Comparison of ENCODE assay signal across 10 mouse cellular contexts in genomic region chr4:143300113-143300688, GRCm38 (mm10). TPM values are rescaled to one million over a fixed set of nuclear protein-coding genes. Genes with fewer than 3 reads are reported as not detected.
DNase-seq lines count a peak whose midpoint lies in the region; ATAC-seq and TF ChIP-seq lines count a peak whose summit lies in the region.
"Had no signal": no experiment of that assay in that cellular context is flagged by ENCODE, and none has a peak within 500 bp of the region (broad histone marks: within the 10 kb centered on the region; RNA-seq: fewer than 3 reads in every experiment).

No protein-coding gene starts in this region.

- WGBS in heart, embryonic 11.5 days (ENCODE audit: insufficient replicate concordance): 6% methylated on average over 10 of the region's 12 CpGs
- whole genome bisulfite sequencing in forebrain, embryonic 14.5 days: 9% methylated on average over 12 of the region's 12 CpGs
- WGBS in limb, embryonic 14.5 days: 4% methylated on average over 12 of the region's 12 CpGs

- no peak overlapping the region for H3K27ac ChIP-seq in heart, embryonic 11.5 days (ENCODE audit: low read depth, low read length)
- no peak overlapping the region for H3K27ac ChIP-seq in forebrain, embryonic 14.5 days (ENCODE audit: low read depth, low read length)
- H3K27ac ChIP-seq in limb, embryonic 14.5 days (replicated peaks; ENCODE audit: low read depth, low read length): no peak overlapping the region
- H3K27ac ChIP-seq: liver, embryonic 12.5 days had no signal

- peak overlapping the region; percentile 55 for H3K4me3 ChIP-seq in heart, embryonic 11.5 days (ENCODE audit: low read depth, low read length)
- H3K4me3 ChIP-seq in E14TG2a.4 (replicated peaks; ENCODE audit: low read length): peak overlapping the region; percentile 75
- H3K4me3 ChIP-seq in forebrain, embryonic 14.5 days (ENCODE audit: low read depth, low read length): peak overlapping the region; percentile 36
- peak overlapping the region; percentile 52 for H3K4me3 ChIP-seq in limb, embryonic 14.5 days (replicated peaks; ENCODE audit: low read length)

- no peak for ATAC-seq in heart, embryonic 11.5 days (replicated peaks; ENCODE audit: insufficient number of reproducible peaks, low FRiP score, low TSS enrichment)
- ATAC-seq in forebrain, embryonic 14.5 days: no peak
- no peak for ATAC-seq in limb, embryonic 14.5 days (ENCODE audit: low FRiP score, low read depth)
- ATAC-seq: liver, embryonic 12.5 days had no signal

- peaks cover 19% of the 10 kb centered on the region for H3K27me3 ChIP-seq in heart, embryonic 11.5 days (ENCODE audit: control insufficient read depth, insufficient read depth, low read length)
- peaks cover 14% of the 10 kb centered on the region; the same call in 1 of the 2 replicates for H3K27me3 ChIP-seq in E14TG2a.4 (ENCODE audit: insufficient read depth, low read length)
- H3K27me3 ChIP-seq in forebrain, embryonic 14.5 days (replicated peaks; ENCODE audit: control insufficient read depth, insufficient read depth, low read length): no peaks in the 10 kb centered on the region
- no peaks in the 10 kb centered on the region for H3K27me3 ChIP-seq in limb, embryonic 14.5 days (ENCODE audit: control insufficient read depth, insufficient read depth, low read length)

- peaks cover 20% of the 10 kb centered on the region for H3K4me1 ChIP-seq in heart, embryonic 11.5 days (ENCODE audit: control insufficient read depth, insufficient read depth, low read length)
- H3K4me1 ChIP-seq in E14TG2a.4 (replicated peaks; ENCODE audit: low read depth, low read length): peaks cover 88% of the 10 kb centered on the region
- peaks cover 18% of the 10 kb centered on the region for H3K4me1 ChIP-seq in forebrain, embryonic 14.5 days (ENCODE audit: control insufficient read depth, insufficient read depth, low read length)
- peaks cover 43% of the 10 kb centered on the region for H3K4me1 ChIP-seq in limb, embryonic 14.5 days (ENCODE audit: control insufficient read depth, insufficient read depth, low read length)

- peak overlapping the region; percentile 59; the same call in 1 of the 2 replicates for H3K9ac ChIP-seq in heart, embryonic 11.5 days (ENCODE audit: low read depth, low read length)
- peak overlapping the region; percentile 58; the same call in 1 of the 2 replicates for H3K9ac ChIP-seq in forebrain, embryonic 14.5 days (ENCODE audit: low read length)
- peak overlapping the region; percentile 59 for H3K9ac ChIP-seq in limb, embryonic 14.5 days (ENCODE audit: low read depth, low read length, severe bottlenecking)
- H3K9ac ChIP-seq: liver, embryonic 12.5 days had no signal

- no peaks in the 10 kb centered on the region for H3K9me3 ChIP-seq in heart, embryonic 11.5 days (replicated peaks; ENCODE audit: control insufficient read depth, low read length)
- no peaks in the 10 kb centered on the region for H3K9me3 ChIP-seq in E14TG2a.4 (ENCODE audit: low read length)
- H3K9me3 ChIP-seq in forebrain, embryonic 14.5 days (replicated peaks; ENCODE audit: control insufficient read depth, low read length): no peaks in the 10 kb centered on the region
- no peaks in the 10 kb centered on the region for H3K9me3 ChIP-seq in limb, embryonic 14.5 days (ENCODE audit: control insufficient read depth, low read length)
- H3K9me3 ChIP-seq: liver, embryonic 12.5 days had no signal

- peak overlapping the region; percentile 71 for H3K4me2 ChIP-seq in heart, embryonic 11.5 days
- H3K4me2 ChIP-seq in forebrain, embryonic 14.5 days (ENCODE audit: low read length): peak overlapping the region; percentile 59
- H3K4me2 ChIP-seq in limb, embryonic 14.5 days (replicated peaks; ENCODE audit: low read depth, low read length, severe bottlenecking): peak overlapping the region; percentile 90

- H3K36me3 ChIP-seq in heart, embryonic 11.5 days (ENCODE audit: control insufficient read depth, insufficient read depth, low read length): no peaks in the 10 kb centered on the region
- peaks cover 3% of the 10 kb centered on the region; the same call in 1 of the 2 replicates for H3K36me3 ChIP-seq in E14TG2a.4 (ENCODE audit: insufficient read depth, low read length)
- no peaks in the 10 kb centered on the region for H3K36me3 ChIP-seq in forebrain, embryonic 14.5 days (ENCODE audit: control insufficient read depth, insufficient read depth, low read length)
- no peaks in the 10 kb centered on the region for H3K36me3 ChIP-seq in limb, embryonic 14.5 days (ENCODE audit: control insufficient read depth, insufficient read depth, low read length)
- H3K36me3 ChIP-seq: liver, embryonic 12.5 days had no signal

- no peak for DNase-seq in heart, postnatal 4 days
- no peak for DNase-seq in forebrain, embryonic 14.5 days (ENCODE audit: low spot score)
- peak; percentile 45 for DNase-seq in limb, embryonic 14.5 days (ENCODE audit: low spot score)
- no peak for DNase-seq in adrenal gland, postnatal 25 days
- no peak for DNase-seq in layer of hippocampus, postnatal 25 days (ENCODE audit: extremely low spot score in 1 of 2, low spot score in 1 of 2)
- DNase-seq in layer of hippocampus, adult 11-12 months (ENCODE audit: low spot score): no peak
- DNase-seq: cerebellum, postnatal 25 days had no signal

- TF ChIP-seq CTCF in E14TG2a.4 (conservative IDR thresholded peaks at IDR 0.05; ENCODE audit: low read length): no peak

- TF ChIP-seq POLR2A in limb, embryonic 14.5 days (IDR thresholded peaks at IDR 0.05; ENCODE audit: borderline replicate concordance, extremely low read depth, insufficient read depth, insufficient read length): no peak

RNA-seq across cellular contexts. Expression of gene Pdpn, which starts 0.8 kb away (rescaled TPM):
- polyA plus RNA-seq in heart, embryonic 11.5 days (2014; fragmentation: Nextera tagmentation; extraction: Ambion mirVana): 28.4 and 29.1 TPM in 2 replicates
- total RNA-seq in heart, postnatal 4 days (2021): 10 to 100 TPM; 13.0 to 14.3 TPM
- polyA plus RNA-seq in forebrain, embryonic 14.5 days (2014; fragmentation: Nextera tagmentation; extraction: Ambion mirVana): 65.5 and 70.1 TPM in 2 replicates
- polyA plus RNA-seq in limb, embryonic 14.5 days (2012; rRNA removed): 24.2 and 34.3 TPM in 2 replicates
- 77.4 and 80.3 TPM in 2 replicates for polyA plus RNA-seq in limb, embryonic 14.5 days (2014; fragmentation: Nextera tagmentation; extraction: Ambion mirVana)
- total RNA-seq in adrenal gland, postnatal 25 days (2021): 2.8 and 4.1 TPM in 2 replicates
- total RNA-seq in layer of hippocampus, postnatal 25 days (2021): 10 to 100 TPM; 16.4 to 19.5 TPM

RNA-seq across cellular contexts. Expression of gene Lrrc38, which starts 49.4 kb away (rescaled TPM):
- polyA plus RNA-seq in heart, embryonic 11.5 days (2014; fragmentation: Nextera tagmentation; extraction: Ambion mirVana): 0.23 TPM in 1 of 2 replicates, not detected in the other
- total RNA-seq in heart, postnatal 4 days (2021): under 1 TPM; 0.29 to 0.33 TPM
- 0.09 TPM in 1 of 2 replicates, not detected in the other for polyA plus RNA-seq in forebrain, embryonic 14.5 days (2014; fragmentation: Nextera tagmentation; extraction: Ambion mirVana)
- polyA plus RNA-seq in limb, embryonic 14.5 days (2012; rRNA removed): 1.8 and 2.4 TPM in 2 replicates
- 1.2 and 1.5 TPM in 2 replicates for polyA plus RNA-seq in limb, embryonic 14.5 days (2014; fragmentation: Nextera tagmentation; extraction: Ambion mirVana)
- not detected in 2 replicates for total RNA-seq in adrenal gland, postnatal 25 days (2021)
- 1 to 10 TPM in 1 of 2 experiments, under 1 TPM in 1; 0.91 to 1.1 TPM for total RNA-seq in layer of hippocampus, postnatal 25 days (2021)
- polyA plus RNA-seq: liver, embryonic 12.5 days had no signal
